Mouse (Mus musculus): ENCODE measurements at regions not wholly inside any gene's neighbourhood (a gene's known extent, or its start where the extent isn't known, plus 50 kb on each side); places are given as distances from the start of the nearest gene placed in this dataset.

DNA sequence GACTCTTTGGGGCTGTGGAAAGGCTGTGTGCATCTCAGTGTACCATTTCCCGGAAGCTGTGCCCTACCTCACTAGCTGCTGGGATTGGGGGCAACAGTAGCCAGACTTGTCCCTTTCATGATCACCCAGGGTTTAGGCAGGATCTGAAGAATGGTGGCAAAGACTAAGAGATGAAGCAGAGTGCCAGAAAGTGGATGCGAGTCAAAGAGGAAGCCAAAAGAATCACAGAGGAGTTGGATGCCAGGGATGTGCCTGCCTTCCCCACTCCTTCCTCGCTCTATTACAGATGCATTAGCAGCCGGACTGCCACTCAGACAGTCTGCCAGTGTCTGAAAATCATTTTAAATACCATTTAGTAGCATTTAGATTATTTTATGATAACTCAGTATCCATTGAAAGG lies 271.5 kb upstream of the Slc24a2 start:
- no peak for ATAC-seq (replicated peaks; ENCODE audit: low FRiP score, poor library complexity, severe bottlenecking)

DNA sequence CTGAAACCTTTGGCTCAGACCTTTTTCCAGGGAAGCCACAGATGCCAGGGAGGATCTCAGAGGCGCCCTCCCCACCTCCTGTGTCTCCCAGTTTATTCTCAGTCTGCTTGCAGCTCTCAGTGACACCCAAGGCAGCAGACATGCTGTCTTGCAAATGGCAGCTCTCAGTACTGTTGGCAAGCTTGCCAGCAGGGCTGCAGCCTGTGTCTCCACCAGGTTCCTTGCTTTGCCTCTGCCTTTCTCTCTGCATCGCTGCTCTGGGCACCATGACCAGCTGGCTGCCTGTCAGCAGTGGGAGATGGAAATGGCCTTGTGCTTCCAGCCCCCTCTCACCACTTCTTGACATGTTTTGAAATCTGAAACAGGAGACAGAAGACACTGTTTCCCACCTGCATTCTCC lies 270.2 kb upstream of the Slc24a2 start:
- no peak for ATAC-seq (replicated peaks; ENCODE audit: low FRiP score, poor library complexity, severe bottlenecking)

DNA sequence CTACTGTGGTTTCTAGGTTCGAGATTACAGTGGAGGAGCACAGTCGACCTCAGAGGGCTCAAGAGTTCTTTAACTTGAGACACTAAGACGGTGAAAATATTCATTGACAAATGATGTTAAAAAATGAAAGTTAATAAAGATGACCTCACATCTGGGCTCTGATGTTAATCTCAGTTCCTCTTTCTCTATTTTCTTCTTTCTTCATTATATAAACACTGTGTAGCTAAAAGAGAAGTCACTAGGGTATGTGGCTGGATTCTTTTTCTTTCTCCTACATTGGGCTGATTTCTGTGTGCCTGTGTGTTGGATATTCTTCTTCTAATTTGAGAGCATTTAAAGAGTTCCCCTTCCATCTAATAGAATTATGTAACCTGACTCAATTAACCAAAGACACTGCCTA lies 257.5 kb upstream of the Slc24a2 start:
- ATAC-seq (replicated peaks; ENCODE audit: low FRiP score, poor library complexity, severe bottlenecking) = no peak

DNA sequence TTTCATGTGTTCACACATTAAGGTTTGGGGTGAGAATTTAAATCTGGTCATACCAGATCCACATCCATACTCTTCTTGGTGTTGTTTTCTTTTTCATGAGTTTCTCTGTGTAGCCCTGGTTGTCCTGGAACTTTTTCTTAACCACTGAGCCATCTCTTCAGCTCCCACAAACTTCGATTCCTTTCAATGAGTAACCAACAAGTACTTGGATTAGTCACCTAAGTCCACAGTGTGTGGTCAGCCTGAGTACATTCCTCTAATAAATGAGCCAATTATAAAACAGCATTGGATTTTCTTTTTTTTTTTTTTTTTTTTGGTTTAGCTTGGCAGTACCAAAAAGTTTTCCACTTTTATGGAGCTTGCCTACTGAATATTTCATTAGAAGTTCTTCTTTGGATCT lies 245.3 kb upstream of the Slc24a2 start:
- ATAC-seq (replicated peaks; ENCODE audit: low FRiP score, poor library complexity, severe bottlenecking) = no peak

DNA sequence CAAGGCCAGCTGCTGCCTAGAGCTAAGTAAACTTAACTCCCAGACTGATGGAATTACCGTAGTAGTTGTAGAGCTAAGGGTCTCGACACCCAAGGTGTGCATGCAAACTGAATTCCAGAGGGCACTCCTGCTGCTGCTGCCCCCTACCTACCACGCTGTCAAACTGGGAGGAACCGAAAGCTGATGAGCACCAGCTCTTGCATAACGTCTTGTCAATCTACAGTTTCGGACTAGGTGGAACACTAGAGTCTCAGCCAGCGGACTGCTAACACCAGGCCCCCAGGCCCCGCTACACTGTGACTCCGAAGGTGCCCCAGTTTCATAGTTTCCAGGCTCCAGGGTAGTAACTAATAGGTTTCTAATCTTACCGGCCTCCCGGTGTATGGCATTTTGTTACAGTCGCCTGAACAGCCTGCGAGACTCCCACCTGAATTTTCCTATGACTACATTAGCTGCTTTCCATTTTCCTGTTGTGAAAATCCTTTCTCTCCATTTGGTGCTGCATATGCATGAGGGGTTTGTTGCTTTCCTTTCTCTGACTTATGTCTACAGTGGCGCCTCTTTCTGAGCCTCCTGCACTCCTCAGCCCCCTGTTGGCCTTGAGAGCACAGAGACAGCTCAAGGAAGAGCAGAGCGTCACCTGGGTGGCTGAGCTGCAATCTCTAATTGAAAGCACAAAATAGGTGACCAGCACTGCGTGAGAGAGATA lies 243.2 kb upstream of the Slc24a2 start:
- ATAC-seq (replicated peaks; ENCODE audit: low FRiP score, poor library complexity, severe bottlenecking) = no peak

DNA sequence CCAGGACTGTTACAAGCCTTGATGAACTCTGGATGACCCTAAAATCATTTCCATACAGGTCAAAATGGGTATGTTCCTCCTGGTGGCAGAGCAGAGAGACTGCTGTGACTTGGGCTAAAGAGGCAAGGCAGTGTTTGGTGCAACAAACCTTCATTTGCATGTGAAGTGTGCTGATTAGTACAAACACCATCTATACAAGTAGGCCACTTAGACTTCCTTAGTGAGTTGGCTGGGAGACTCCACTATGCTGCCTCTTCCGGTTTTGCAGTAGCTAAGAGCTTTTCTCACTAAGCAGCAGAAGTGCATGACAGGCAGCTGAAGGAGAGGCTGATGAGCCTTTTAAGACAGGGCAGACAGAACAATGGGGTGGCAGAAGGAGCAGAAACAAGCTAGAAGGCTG lies 242.5 kb upstream of the Slc24a2 start:
- no peak for ATAC-seq (replicated peaks; ENCODE audit: low FRiP score, poor library complexity, severe bottlenecking)

DNA sequence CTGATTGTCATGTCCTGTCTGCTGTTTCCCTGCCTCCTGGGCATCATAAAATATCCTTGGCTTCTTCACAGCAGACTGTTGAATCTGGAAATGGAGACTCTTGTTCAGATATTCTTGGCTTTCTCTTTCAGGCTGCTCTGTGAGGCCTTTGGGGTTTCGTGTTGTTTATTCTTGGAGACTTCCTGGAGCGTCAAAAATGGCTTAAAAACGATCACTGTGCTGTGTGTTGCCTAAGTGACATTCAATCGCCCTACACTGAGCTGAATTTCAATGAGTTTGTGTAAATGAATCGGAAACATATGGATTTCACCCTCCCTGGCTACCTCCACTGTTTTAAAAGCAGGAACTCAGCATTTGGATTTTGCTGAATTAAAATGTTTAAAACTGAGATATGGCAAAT lies 241.1 kb upstream of the Slc24a2 start:
- ATAC-seq (replicated peaks; ENCODE audit: low FRiP score, poor library complexity, severe bottlenecking) = no peak

DNA sequence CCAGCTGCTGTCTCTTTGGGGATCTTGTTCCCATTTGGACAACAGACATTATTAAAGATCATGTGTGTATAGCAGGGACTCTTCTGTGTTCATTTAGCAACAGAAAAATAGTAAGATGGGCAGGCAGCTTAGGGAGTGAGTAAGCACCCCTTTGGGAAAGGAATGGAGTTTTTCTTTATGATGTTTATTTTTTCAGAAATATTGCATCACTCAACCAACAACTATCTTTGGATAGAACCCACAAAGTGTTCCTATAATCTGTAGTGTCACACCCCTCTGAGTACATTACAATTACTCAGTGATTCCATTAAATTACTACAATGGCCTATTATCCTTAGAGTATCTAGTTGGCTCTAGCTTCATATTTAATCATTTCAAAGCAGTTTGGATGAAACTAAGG lies 237.3 kb upstream of the Slc24a2 start:
- no peak for ATAC-seq (replicated peaks; ENCODE audit: low FRiP score, poor library complexity, severe bottlenecking)

DNA sequence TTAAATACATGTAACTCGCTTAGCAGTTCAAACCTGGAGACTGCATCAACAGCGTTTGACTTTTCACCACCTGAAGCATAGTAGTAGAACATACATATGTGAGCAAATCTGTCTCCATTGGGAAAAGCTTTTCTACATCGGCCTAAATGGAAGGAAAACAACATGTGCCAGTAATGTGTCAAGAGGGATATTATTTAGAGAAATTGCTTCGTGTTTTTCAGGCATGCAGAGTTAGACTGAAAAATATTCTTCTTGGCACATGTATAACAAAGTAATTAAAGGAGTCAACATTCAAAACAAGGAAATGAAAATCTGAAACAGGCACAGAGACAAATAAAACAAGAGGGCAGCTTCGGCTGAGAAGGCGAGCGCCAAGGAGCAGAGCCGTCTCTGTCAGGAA lies 236.7 kb upstream of the Slc24a2 start:
- ATAC-seq (replicated peaks; ENCODE audit: low FRiP score, poor library complexity, severe bottlenecking) = no peak

DNA sequence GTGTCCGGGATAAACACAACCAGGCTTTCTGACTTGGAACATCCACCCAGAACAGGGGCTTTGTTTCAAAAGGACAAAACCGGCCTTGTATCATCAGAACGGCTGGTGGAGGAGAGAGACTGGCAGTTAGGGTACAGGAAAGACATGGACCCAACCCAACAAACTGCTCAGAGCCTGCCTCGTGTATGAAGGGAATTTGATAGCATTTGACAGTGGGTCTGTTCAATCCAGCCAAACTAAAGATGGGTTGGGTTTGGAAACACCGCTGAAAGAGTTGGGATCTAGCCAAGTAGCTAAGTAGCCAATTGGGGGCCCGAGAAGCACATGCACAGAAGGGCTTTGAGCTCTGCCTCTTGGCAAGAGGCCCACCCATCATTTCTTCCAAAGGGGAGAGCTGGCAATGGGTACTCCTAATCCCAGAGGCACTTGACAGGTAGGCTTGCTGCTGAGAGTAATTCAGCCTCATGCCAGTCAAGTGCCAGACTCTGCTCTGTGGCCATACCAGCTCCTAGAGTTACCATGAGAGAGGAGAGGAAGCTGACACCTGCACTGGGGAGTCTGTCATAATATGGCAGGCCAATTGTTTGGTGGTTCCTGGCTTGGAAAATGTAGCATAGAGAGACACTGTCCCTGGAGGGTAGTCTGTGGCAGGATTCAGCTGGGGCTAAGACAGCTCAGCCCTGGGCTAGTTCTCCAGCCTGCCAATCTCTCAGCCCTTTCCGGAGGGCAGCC lies 231.1 kb upstream of the Slc24a2 start:
- no peak for ATAC-seq (replicated peaks; ENCODE audit: low FRiP score, poor library complexity, severe bottlenecking)

DNA sequence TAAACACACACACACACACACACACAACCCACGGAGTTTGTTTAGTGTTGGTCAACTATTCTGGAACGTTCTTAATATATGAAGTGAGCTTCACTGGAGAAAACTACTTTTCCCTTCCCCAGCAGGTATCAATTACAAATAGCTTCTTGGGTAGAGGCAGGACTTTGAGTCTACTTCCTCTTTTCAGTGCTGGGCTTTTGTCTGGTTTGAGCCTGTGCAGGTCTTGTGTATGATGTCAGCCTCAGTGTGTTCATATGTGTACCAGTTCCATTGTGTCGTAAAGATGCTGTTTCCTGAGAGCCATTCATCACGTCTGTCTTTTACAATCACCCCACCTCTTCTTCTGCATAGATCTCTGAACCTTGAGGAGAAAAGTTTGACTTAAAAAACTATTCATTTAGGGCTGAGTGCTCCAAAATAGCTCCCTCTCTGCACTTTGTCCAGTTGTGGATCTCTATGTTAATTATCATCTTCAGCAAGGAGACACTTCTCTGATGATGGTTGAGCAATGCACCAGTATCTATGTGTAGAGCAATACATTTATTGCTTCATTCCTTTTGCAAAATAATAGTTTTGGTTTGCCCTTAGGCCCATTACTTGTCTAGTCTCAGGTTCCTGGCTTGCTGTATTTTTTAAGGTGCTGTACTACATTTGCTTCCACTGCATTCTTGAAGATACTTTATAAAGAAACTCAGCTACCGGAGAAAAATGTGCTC lies 225.7 kb upstream of the Slc24a2 start:
- ATAC-seq (replicated peaks; ENCODE audit: low FRiP score, poor library complexity, severe bottlenecking) = no peak

DNA sequence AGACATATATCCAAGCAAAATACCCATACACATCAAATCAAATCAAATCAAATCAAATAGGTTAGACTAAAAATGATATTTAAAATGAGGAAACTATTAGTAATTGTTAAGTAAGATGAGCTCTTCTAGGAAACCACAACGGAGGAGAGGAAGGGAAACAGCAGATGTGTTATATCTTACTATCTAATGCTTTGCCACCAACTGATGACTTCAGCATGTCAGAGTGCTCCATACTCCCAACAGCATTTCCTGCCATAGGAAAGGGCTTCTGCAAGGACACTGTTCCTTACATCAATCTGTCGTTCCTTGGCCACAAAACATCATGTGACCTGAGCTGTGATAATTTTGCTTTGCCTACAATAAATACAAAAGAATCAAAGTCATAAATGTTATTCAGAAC lies 221.8 kb upstream of the Slc24a2 start:
- ATAC-seq (replicated peaks; ENCODE audit: low FRiP score, poor library complexity, severe bottlenecking) = no peak

DNA sequence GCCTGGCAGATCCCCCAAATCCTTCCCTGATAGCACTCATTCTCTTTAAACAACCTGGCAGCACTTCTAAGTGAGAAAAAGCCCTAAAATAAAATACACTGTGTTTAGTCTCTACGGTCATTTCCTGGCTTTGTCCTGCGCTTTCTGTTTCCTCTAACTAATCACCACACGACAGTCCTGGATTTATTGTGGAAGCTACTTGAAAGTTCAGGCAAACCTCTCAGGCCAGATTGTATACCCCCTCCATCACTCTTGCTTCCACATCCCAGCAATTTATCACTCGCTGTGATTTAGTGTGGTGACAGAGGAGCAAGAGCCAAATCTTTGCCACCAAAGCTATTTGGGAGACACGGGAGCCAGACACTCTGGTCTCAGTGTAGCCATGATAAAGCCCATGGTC lies 221.0 kb upstream of the Slc24a2 start:
- ATAC-seq (replicated peaks; ENCODE audit: low FRiP score, poor library complexity, severe bottlenecking) = no peak

DNA sequence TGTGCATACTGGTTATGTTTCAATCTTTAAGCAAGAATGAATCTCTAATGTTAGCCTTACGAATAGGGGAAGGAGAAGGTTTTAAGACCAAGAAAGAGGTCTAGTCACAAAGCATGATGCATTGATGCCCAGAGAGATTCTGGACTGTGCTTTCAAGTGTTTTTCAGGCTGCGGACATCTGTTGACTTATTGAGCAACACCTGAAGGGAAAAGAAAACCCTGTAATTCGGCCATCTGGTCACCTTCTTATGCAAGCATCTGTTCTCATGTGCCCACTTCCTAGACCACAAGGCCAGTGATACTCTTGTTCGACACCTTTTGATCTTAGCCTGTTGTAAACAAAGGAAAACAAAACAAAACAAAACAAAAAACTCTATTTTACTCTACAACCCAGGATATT lies 218.1 kb upstream of the Slc24a2 start:
- ATAC-seq (replicated peaks; ENCODE audit: low FRiP score, poor library complexity, severe bottlenecking) = no peak

DNA sequence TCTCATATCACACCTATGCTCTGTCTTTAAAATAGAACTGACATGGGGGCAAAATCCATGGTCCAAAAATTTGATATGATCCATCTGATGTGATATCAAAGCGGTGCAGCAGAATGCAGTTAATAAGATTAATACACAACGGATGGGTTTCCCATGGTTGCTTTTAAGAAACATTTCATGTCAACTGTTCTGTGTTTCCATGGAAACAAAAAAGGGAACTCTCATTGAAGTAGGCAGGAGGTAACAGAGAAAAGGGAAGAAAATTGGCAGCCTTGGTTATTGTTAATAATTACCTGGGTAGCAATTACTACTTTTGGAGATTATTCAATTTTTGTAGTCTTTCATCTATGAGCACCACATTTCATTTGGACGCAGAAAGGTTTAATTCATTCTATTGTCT lies 216.6 kb upstream of the Slc24a2 start:
- ATAC-seq (replicated peaks; ENCODE audit: low FRiP score, poor library complexity, severe bottlenecking) = no peak

DNA sequence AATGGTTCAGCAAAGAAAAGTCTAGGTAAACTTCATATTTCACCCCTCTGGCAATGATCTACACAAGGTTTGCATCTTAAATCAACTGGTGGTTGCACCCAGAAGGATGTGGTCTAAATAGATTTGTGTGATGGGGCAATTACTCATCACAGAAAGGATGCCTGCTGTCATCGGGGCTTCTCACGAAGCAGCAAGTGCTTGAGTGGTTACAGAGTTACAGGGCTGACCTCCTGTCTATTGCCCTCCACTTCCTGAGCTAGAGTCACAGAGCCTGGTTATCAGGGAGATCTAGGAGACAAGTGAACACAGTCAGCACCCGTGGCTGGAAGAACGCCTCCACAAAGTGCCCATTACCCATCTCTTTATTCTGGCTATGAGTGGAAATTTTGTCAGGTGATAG lies 203.9 kb upstream of the Slc24a2 start:
- no peak for ATAC-seq (replicated peaks; ENCODE audit: low FRiP score, poor library complexity, severe bottlenecking)

DNA sequence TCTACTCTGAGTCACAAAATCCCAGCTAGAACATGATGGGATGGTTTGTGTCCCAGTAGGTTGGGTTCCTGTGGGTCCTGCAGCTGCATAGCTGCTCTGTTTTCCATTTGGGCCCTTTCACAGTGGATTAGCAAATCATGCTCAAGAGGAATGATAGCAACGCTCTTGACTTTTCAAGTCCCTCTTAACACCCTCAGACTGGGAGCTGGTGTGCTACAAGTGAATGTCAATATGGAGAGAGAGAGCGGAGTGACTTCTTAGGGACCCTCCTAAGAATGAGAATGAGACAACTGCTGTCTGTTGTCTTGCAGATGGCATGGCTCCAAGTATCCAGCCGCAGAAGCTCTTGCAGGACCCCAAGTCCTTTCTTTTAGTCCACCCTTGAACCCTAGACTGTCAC lies 198.1 kb upstream of the Slc24a2 start:
- no peak for ATAC-seq (replicated peaks; ENCODE audit: low FRiP score, poor library complexity, severe bottlenecking)

DNA sequence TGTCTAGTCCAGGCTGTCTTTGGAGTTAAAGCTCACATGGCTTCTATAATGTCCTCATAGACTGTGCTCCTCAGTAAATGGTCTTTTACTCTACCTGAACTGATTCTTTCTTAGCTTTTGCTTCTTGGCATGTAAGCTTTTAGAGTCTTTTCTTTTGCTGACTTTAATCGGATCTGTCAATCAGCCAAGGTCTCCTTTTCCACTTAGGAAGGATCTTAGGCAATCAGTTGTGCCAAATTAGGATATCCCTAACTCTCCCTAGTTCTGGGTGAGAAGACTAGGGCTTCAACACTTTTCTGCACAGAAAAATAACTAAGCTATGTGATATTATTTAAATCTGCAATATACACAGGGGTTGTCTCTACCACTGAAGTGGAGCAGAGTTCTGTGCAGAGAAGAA lies 193.8 kb upstream of the Slc24a2 start:
- no peak for ATAC-seq (replicated peaks; ENCODE audit: low FRiP score, poor library complexity, severe bottlenecking)

DNA sequence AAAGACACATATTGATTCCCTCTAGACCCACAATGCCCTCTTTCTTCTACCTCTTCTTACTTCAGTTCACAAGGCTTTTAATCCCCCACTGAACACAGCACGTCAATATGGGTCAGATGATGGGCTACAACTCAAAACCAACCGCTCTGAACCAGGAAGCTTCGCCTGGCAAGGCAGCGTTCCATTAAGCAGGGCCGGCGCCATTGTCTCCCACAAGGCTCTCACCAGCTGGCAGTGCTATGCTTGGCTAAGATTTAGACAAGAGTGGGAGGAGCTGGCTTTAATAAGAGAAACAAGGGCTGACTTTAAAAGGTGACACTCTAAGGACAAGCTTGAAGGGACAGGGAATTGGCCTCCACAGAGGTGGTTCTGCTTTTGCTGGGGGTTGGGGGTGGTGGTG lies 192.3 kb upstream of the Slc24a2 start:
- ATAC-seq (replicated peaks; ENCODE audit: low FRiP score, poor library complexity, severe bottlenecking) = no peak

DNA sequence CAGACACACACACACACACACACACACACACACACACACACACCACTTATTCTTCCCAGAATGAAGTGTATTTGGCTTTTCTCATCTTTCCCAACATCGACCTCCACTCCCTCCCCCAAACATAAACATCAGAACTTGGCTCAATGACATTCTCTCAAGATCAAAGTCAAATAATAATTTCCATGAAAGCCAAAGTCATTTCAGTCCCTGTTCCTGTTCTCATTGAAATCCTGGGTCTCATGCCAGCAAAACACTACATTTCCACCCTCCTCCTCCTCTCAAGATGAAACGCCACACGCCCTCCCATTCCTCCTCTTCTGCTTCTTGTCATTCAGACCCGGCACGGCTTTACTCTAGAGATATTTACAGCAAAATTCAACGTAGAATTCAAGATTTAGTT lies 173.1 kb upstream of the Slc24a2 start:
- no peak for ATAC-seq (replicated peaks; ENCODE audit: low FRiP score, poor library complexity, severe bottlenecking)

DNA sequence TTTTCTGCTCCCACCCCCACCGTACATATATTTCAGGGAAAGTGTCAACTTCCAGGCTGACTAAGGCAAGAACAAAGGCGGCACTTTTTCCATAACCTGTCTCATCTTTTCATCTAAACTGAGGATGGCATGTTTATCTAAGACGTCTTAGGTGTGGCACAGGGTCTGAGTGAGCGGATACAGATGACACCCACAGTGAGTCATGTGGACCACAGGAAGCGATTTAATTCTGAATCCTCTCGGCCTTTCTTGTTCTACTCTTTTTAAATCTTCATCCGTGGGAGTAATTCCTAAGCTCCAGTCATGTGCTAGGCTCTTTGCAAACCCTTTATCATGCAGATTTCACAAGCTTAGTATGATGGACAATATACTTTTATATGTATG lies 171.9 kb upstream of the Slc24a2 start:
- no peak for ATAC-seq (replicated peaks; ENCODE audit: low FRiP score, poor library complexity, severe bottlenecking)

Measured in erythroid progenitor cell, adult 5-6 weeks (primary cell).